Mouse (Mus musculus): ENCODE data around the gene Crtam.

DNA sequence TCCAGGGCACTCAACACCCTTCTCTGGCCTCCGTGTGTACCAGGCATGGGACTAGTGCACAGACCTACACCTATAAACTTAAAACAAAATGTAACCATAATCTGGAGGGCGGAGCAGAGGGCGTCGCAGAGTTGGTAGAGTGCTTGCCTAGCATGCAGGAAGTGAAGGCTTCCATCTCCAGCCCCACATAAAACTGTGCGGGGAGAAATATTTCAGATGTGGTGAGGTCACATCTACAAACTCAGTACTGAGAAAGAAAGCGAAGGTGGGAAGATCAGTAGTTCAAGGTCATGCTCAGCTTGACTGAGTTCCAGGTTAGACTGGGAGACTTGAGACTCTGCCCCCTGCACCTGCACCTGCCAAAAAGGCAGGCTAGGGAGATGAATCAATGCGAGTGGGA is 43.8 kb upstream of the Crtam start:
- TF ChIP-seq CTCF (IDR thresholded peaks at IDR 0.05; ENCODE audit: low read depth): no peak
- TF ChIP-seq EP300 (IDR thresholded peaks at IDR 0.05; ENCODE audit: low read depth): no peak

Data from liver, postnatal 0 days (tissue).